Mouse (Mus musculus) small intestine, adult 2 months (tissue): ENCODE data around the gene Plekhg1.

Experiments used
- CTCF ChIP-seq: fragments of 200-500 bp; IDR thresholded peaks from 2 replicates; pipeline ENCODE4 v1.5.1; 2012; ENCODE audit warnings: low read depth, mild to moderate bottlenecking, control low read depth, inconsistent platforms, low read length, moderate library complexity, mixed read lengths; ENCODE audit not compliant: insufficient replicate concordance, insufficient read length; ENCODE audit errors: extremely low read depth
- POLR2A ChIP-seq: fragments of 200-500 bp; IDR thresholded peaks from 2 replicates; pipeline ENCODE4 v1.6.1; 2012; ENCODE audit warnings: low read depth, mild to moderate bottlenecking, control low read depth, inconsistent platforms, low read length, moderate library complexity

DNA sequence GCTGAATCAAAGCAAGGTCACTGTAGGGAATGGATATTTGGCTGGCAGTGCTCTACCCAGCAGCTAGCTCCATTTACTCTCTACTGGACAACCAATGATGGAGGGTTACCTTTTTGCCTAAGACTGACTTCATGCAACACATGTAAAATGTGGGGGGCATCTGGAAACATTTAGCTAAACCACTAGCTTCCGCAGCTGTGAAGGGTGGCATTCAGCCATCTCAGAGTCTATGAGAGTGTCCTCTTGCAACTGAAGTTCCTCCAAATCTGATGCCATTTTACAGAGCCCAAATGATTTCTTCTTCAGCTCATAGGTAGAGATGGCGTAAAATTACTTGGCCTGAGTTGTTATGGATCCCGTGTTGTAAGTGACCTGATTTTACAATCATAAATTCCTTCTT, 67.8 kb downstream of the Plekhg1 start:
- TF ChIP-seq CTCF (no peak), POLR2A (no peak)
